Mouse (Mus musculus): ENCODE measurements around the gene Opn4. TPM values are rescaled to one million over a fixed set of nuclear protein-coding genes. Genes with fewer than 3 reads are reported as not detected.

The Opn4 gene
- polyA plus RNA-seq, 1 experiment from 2014 or later, result 0.28 TPM

DNA sequence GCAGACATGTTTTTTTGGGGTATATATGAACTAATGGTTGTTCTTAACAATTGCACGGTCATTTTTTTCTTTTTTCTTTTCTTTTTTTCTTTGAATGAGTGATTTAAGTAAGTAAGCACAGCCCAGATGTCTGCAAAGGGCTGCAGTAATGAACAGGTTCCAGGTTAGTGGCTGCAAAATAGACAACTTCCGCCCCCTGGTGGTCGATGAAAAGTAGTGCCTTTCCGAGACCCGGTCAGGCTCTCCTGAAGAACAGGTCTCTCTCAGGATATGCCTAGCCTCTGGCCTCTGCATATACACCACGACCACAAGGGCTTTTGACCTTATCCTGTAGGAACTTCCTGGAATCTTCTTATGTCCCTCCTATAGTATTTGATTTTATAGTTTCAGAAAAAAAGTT, 29.6 kb downstream of the Opn4 start:
- Histone ChIP-seq H3K4me1 (peaks cover 7% of the 10 kb centered on the region; the same call in 1 of the 2 replicates), H3K9ac (no peak overlapping the region)

DNA sequence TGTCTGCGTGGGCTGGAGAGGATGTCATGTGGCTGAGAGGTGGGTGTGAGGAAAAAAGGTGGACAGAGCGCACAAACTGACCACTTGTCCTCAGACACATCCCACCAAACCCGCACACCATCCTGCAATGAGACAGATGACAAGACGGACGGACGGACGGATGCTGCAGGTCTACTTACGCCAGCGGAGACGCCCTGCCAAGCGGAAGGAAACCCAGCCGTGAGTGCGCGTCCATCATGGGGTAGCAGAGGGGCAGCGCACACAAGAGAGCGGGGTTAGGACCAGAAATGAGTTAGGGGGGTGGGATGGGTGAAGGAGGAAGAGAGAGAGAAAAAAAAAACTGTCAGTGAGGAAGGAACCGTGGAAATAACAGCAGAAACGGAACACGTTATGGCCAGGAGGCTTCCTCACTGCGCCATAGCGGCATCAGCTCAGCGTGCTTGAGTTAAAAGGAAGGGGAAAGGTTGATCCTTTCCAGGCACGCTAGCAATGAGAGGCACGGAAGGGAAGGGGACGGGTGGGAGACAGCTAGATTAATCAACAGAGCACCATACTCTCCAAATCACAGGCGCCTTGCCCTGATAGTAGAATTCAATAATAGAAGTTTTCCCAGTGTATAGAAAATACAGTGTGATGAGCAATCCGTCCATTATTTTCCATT, 30.3 kb downstream of the Opn4 start:
- no peak; the same call in 1 of the 2 replicates for ATAC-seq (ENCODE audit: low FRiP score)

More for the DNA sequence above, 29.6 kb downstream of the Opn4 start:
- no peaks in the 10 kb centered on the region for H3K36me3 ChIP-seq (replicated peaks)
- H3K4me3 ChIP-seq (replicated peaks), result peak overlapping the region; percentile 23; the same call in 1 of the 2 replicates
- H3K9me3 ChIP-seq, result no peaks in the 10 kb centered on the region
- under 1% methylated on average over 6 of the region's 6 CpGs for WGBS
- no peak overlapping the region for H3K27ac ChIP-seq
- H3K4me2 ChIP-seq, result peak overlapping the region; percentile 51
- H3K27me3 ChIP-seq, result peaks cover 14% of the 10 kb centered on the region; the same call in 1 of the 2 replicates
- peak; percentile 81 for ATAC-seq (ENCODE audit: low FRiP score)

DNA sequence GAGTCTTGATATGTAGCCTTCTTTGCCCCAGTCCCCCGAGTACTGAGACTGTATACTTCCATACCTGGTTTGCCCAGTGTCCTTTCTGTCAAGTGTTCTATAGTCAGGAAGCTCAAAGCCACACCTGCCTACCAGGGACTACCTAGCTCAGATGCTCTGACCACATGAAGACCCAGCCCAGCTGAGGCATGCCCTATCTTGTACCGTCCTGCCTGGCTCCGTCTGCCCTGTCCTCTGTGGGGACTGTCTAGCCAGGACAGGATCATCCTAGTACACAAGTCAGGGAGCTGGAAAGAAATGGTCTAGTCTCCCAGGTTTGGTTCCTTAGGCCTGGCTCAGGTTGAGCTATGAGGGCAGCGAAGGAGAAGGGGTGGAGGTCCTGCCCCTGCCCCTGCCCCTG, 31.3 kb downstream of the Opn4 start:
- Histone ChIP-seq H3K4me2 (no peak overlapping the region), H3K4me3 (replicated peaks) (no peak overlapping the region), H3K9ac (no peak overlapping the region), H3K4me1 (peaks cover 7% of the 10 kb centered on the region; the same call in 1 of the 2 replicates), H3K27ac (no peak overlapping the region), H3K36me3 (replicated peaks) (no peaks in the 10 kb centered on the region), H3K27me3 (peaks cover 14% of the 10 kb centered on the region; the same call in 1 of the 2 replicates), H3K9me3 (no peaks in the 10 kb centered on the region)
- no peak for ATAC-seq (ENCODE audit: low FRiP score)
- 89% methylated on average over 4 of the region's 4 CpGs for WGBS

More for the DNA sequence above, 30.3 kb downstream of the Opn4 start:
- Histone ChIP-seq H3K9ac (peak overlapping the region; percentile 44; the same call in 1 of the 2 replicates), H3K4me1 (peaks cover 7% of the 10 kb centered on the region; the same call in 1 of the 2 replicates), H3K4me2 (peak overlapping the region; percentile 51), H3K36me3 (replicated peaks) (no peaks in the 10 kb centered on the region), H3K4me3 (replicated peaks) (peak overlapping the region; percentile 23), H3K27ac (no peak overlapping the region), H3K27me3 (peaks cover 14% of the 10 kb centered on the region; the same call in 1 of the 2 replicates), H3K9me3 (no peaks in the 10 kb centered on the region)
- 45% methylated on average over 27 of the region's 27 CpGs for WGBS

DNA sequence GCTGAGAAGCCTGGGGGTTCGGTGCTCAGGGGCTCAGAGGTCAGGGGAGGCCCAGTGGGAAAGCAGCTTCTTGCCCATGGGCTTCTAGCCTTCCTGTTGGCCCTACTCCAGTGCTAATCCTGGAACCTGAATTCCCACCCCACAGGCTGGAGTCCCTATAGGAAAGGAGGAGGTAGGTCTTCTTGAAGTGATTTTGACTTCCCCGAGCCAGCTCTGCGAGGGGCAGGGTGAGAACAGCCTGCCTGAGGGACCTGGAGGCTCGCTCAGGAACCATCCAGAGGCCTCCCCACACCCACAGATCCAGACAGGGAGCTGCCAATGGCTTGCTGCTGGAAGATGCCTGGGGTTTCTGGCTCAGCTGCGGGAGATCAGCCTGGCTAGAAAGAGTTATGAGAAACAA, 32.2 kb downstream of the Opn4 start:
- H3K9ac ChIP-seq, result no peak overlapping the region
- no peaks in the 10 kb centered on the region for H3K9me3 ChIP-seq
- no peak overlapping the region for H3K27ac ChIP-seq
- H3K36me3 ChIP-seq (replicated peaks), result no peaks in the 10 kb centered on the region
- 76% methylated on average over 5 of the region's 5 CpGs for WGBS
- ATAC-seq (ENCODE audit: low FRiP score), result no peak
- H3K4me2 ChIP-seq, result no peak overlapping the region
- peaks cover 14% of the 10 kb centered on the region; the same call in 1 of the 2 replicates for H3K27me3 ChIP-seq
- H3K4me3 ChIP-seq (replicated peaks), result no peak overlapping the region
- peaks cover 7% of the 10 kb centered on the region; the same call in 1 of the 2 replicates for H3K4me1 ChIP-seq

DNA sequence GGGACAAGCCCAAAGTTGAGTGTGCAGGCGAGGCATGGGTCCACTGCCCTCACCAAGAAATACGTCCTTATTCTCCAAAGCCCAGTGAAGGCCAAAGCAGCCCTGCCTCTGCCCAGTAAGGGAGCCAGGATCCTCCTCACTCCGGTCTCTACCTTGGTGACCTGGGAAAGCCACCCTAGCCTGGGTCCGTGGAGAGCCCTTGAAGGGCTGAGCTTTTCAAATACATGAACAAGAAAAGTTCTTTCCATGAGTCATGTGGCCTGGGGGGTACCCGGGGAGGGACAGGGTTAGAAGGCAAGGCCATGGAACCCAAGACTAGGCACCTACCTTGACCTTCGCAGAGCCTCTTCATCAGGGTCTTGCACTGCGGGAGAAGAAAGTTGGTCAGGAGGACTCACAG, 33.4 kb downstream of the Opn4 start:
- Histone ChIP-seq H3K9me3 (no peaks in the 10 kb centered on the region), H3K4me2 (no peak overlapping the region), H3K27me3 (peaks cover 14% of the 10 kb centered on the region; the same call in 1 of the 2 replicates), H3K4me3 (replicated peaks) (no peak overlapping the region), H3K36me3 (replicated peaks) (no peaks in the 10 kb centered on the region), H3K4me1 (peaks cover 7% of the 10 kb centered on the region; the same call in 1 of the 2 replicates), H3K9ac (no peak overlapping the region), H3K27ac (no peak overlapping the region)
- 89% methylated on average over 7 of the region's 7 CpGs for WGBS
- ATAC-seq (ENCODE audit: low FRiP score), result no peak

DNA sequence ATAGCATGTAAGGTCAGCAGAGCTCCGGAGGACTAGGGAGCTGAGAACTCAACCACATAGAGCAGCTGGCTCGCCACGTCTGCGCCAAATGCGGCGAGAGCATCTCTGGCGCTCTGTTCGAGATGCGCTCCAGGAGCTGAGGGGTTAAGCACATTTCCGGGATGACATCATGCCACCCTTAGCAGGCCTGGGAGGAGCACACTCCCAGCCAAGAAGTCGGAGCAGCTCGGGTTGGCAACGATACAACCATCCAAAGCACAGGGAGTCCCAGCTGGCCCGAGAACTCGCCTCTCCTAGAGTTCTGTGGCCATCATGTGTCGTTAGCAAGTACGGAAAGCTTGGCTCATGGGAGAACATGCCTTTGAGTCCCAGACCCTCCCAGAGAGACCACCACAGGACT, 34.2 kb downstream of the Opn4 start:
- H3K9ac ChIP-seq, result no peak overlapping the region
- H3K27me3 ChIP-seq, result peaks cover 14% of the 10 kb centered on the region; the same call in 1 of the 2 replicates
- H3K4me2 ChIP-seq, result no peak overlapping the region
- 76% methylated on average over 17 of the region's 17 CpGs for WGBS
- H3K4me1 ChIP-seq, result peaks cover 7% of the 10 kb centered on the region; the same call in 1 of the 2 replicates
- H3K9me3 ChIP-seq, result no peaks in the 10 kb centered on the region
- H3K27ac ChIP-seq, result no peak overlapping the region
- H3K4me3 ChIP-seq (replicated peaks), result no peak overlapping the region
- ATAC-seq (ENCODE audit: low FRiP score), result no peak
- no peaks in the 10 kb centered on the region for H3K36me3 ChIP-seq (replicated peaks)

DNA sequence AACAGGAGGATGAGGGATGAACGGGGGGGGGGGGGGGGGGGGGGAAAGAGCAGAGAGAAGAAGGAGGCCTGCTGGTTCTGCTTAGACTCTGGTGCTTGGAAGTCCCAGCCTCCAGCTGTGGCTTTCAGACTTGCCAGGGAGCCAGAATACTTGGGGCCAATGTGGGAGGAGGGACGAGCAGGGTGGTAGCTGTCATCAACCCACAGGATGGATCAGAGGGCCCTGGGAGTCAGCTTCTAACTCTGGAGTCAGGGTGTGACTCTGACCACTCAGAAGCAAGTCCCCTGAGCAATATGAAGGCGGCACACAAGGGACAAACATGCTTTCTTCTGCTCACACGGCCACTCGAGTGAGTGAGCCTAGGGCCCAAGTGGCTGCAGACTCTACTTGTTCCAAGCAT, 35.3 kb downstream of the Opn4 start:
- no peaks in the 10 kb centered on the region for H3K36me3 ChIP-seq (replicated peaks)
- no peaks in the 10 kb centered on the region for H3K9me3 ChIP-seq
- 83% methylated on average over 5 of the region's 5 CpGs for WGBS
- no peak for ATAC-seq (ENCODE audit: low FRiP score)
- H3K4me2 ChIP-seq, result no peak overlapping the region
- H3K27ac ChIP-seq, result no peak overlapping the region
- peaks cover 11% of the 10 kb centered on the region; the same call in 1 of the 2 replicates for H3K27me3 ChIP-seq
- no peak overlapping the region for H3K9ac ChIP-seq
- peaks cover 4% of the 10 kb centered on the region; the same call in 1 of the 2 replicates for H3K4me1 ChIP-seq
- no peak overlapping the region for H3K4me3 ChIP-seq (replicated peaks)

DNA sequence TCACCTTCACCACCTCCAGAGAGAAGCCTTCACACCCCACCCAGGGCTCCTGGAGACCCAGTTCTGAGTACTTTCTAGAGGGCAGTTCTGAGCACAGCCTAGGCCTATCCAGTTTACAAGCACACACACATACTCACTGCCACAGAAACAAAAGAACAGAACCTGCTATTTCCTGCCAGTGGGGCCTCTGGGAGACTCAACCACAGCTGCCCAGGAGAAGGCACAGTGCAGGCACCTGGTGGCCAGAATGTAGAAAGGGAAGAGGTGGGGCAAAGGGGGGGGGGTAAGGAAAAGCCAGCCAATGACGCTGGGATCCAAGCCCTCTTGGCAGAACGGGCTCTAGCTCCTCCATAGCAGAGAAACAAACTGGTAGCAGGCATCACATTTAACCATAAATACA, 37.5 kb downstream of the Opn4 start:
- no peak overlapping the region for H3K4me2 ChIP-seq
- ATAC-seq (ENCODE audit: low FRiP score), result no peak
- no peaks in the 10 kb centered on the region for H3K4me1 ChIP-seq
- H3K36me3 ChIP-seq (replicated peaks), result no peaks in the 10 kb centered on the region
- WGBS, result 27% methylated on average over 2 of the region's 2 CpGs
- no peak overlapping the region for H3K27ac ChIP-seq
- no peak overlapping the region for H3K9ac ChIP-seq
- no peaks in the 10 kb centered on the region for H3K9me3 ChIP-seq
- no peak overlapping the region for H3K4me3 ChIP-seq (replicated peaks)
- H3K27me3 ChIP-seq, result no peaks in the 10 kb centered on the region

DNA sequence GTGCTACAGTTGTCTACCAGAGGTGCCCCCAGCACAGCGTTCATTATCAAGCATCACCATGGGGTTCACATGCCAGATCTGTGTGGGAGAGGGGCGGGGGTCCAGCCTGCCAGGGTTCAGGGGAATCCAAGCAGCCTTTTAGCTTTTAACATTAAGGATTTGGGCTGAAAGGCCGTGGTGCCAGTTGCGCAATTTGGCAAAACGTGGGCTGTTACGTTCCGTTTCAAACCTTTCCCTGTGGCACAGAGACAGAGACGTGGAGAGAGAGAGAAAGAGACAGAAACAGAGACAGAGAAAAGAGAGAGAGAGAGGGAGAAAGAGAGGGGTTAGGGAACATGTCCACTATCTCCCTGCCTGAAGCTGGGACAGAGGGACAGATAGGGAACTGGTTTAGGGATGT, 38.3 kb downstream of the Opn4 start:
- Histone ChIP-seq H3K27ac (no peak overlapping the region), H3K4me3 (replicated peaks) (no peak overlapping the region), H3K4me1 (no peaks in the 10 kb centered on the region), H3K27me3 (no peaks in the 10 kb centered on the region), H3K4me2 (no peak overlapping the region), H3K36me3 (replicated peaks) (no peaks in the 10 kb centered on the region), H3K9me3 (no peaks in the 10 kb centered on the region), H3K9ac (no peak overlapping the region)
- WGBS, result 89% methylated on average over 8 of the region's 8 CpGs
- ATAC-seq (ENCODE audit: low FRiP score), result no peak

DNA sequence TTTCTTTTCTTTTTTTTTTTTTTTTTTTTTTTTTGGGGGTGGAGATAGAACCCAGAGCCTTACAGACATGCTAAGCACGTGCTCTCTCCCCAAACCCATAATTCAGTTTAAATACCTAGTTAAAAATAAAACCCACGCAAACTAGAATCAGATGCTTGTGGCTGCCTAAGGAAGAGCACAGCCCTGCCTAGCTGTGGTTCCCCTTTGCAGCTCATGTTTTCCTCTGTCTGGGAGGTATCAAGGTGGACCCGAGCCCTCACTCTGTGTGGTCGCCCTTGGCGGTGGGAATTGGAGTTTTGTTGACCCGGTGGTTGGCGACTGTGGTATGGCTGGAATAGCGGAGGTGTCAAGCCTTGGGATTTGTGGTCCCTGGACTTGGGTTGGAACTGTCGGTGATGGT, 41.0 kb downstream of the Opn4 start:
- H3K9me3 ChIP-seq, result no peaks in the 10 kb centered on the region
- no peak overlapping the region for H3K4me3 ChIP-seq (replicated peaks)
- H3K27me3 ChIP-seq, result no peaks in the 10 kb centered on the region
- no peak overlapping the region for H3K9ac ChIP-seq
- ATAC-seq (ENCODE audit: low FRiP score), result no peak
- no peak overlapping the region for H3K4me2 ChIP-seq
- H3K36me3 ChIP-seq (replicated peaks), result no peaks in the 10 kb centered on the region
- H3K4me1 ChIP-seq, result no peaks in the 10 kb centered on the region
- H3K27ac ChIP-seq, result no peak overlapping the region
- WGBS, result 91% methylated on average over 9 of the region's 9 CpGs

DNA sequence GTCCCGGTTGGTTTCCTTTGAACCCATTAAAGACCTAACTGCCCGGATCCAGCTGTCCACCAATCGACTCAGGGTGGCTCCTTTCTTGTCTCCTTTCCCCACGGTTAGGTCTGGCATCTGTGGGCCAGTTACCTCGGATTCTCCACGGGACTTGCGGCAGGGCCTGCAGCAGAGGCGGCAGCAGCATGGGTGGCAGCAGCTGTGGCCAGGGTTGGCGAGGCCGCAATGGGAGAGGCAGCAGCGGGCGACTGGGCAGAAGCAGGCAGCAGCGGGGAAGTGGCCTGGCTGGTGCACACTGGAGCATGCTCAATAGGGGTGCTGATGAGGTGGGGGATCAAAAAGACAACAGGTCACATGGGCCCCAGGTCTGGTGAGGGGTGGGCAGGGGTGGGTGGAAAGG, 44.7 kb downstream of the Opn4 start:
- no peak overlapping the region for H3K4me2 ChIP-seq
- no peak overlapping the region for H3K9ac ChIP-seq
- H3K36me3 ChIP-seq (replicated peaks), result no peaks in the 10 kb centered on the region
- H3K27ac ChIP-seq, result no peak overlapping the region
- no peaks in the 10 kb centered on the region for H3K4me1 ChIP-seq
- H3K9me3 ChIP-seq, result no peaks in the 10 kb centered on the region
- WGBS, result 76% methylated on average over 13 of the region's 13 CpGs
- 0 out of 2 replicates have a peak, but pooled peaks cover 5% of the 10 kb centered on the region for H3K27me3 ChIP-seq
- H3K4me3 ChIP-seq (replicated peaks), result no peak overlapping the region
- ATAC-seq (ENCODE audit: low FRiP score), result no peak

DNA sequence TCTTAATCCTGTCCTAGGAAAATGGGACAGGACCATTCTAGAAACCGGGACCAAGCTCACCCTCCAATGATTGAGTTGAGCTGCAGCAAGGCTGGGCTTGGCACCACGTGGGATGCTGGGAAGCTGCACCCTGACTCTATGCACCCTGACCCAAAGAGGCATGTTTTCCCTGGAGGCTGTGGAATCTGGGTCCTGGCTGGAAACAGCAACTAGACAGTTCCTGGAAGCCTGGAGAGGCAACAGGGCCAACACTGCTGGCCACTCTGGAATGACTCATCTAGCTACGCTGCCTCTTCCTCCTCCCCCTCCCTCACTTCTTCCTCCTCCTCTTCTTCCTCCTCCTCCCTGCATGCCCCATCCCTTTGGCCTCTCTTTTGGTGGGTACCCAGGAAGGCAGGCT, 45.9 kb downstream of the Opn4 start:
- Histone ChIP-seq H3K27ac (no peak overlapping the region), H3K4me1 (no peaks in the 10 kb centered on the region), H3K9me3 (no peaks in the 10 kb centered on the region), H3K9ac (no peak overlapping the region), H3K36me3 (replicated peaks) (no peaks in the 10 kb centered on the region), H3K4me2 (no peak overlapping the region), H3K4me3 (replicated peaks) (no peak overlapping the region), H3K27me3 (0 out of 2 replicates have a peak, but pooled peaks cover 5% of the 10 kb centered on the region)
- no peak for ATAC-seq (ENCODE audit: low FRiP score)
- 80% methylated on average over 3 of the region's 3 CpGs for WGBS

DNA sequence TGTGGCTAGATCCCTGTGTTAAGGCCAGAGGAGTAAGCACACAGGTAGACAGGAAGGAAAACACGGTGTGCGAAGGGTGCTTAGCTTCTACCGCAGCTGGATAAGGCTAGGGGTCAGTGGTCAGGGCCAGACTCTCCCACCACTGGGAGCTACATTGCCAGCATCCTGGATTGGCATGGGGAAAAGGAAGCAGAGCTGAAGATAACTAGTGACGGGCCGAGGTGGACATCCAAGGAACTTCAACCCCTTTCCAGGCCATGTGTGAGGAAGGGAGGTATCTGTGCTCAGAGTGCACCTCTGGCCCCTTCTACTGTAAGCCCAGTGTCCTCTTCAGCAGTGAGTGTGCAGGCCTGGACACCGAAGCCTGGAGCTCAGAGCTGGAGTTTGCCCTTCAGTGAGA, 46.5 kb downstream of the Opn4 start:
- Histone ChIP-seq H3K9ac (no peak overlapping the region), H3K4me2 (no peak overlapping the region), H3K4me1 (peaks cover 2% of the 10 kb centered on the region; the same call in 1 of the 2 replicates), H3K9me3 (no peaks in the 10 kb centered on the region), H3K4me3 (replicated peaks) (no peak overlapping the region), H3K27me3 (0 out of 2 replicates have a peak, but pooled peaks cover 5% of the 10 kb centered on the region), H3K36me3 (replicated peaks) (no peaks in the 10 kb centered on the region), H3K27ac (no peak overlapping the region)
- 96% methylated on average over 6 of the region's 6 CpGs for WGBS
- no peak for ATAC-seq (ENCODE audit: low FRiP score)

Measured in forebrain, embryonic 12.5 days (tissue).